Mouse (Mus musculus): ENCODE results near the gene Zfp658. TPM values are rescaled to one million over a fixed set of nuclear protein-coding genes. Genes with fewer than 3 reads are reported as not detected.

The Zfp658 gene
- polyA plus RNA-seq, 1 experiment from 2014 or later = 3.8 TPM

DNA sequence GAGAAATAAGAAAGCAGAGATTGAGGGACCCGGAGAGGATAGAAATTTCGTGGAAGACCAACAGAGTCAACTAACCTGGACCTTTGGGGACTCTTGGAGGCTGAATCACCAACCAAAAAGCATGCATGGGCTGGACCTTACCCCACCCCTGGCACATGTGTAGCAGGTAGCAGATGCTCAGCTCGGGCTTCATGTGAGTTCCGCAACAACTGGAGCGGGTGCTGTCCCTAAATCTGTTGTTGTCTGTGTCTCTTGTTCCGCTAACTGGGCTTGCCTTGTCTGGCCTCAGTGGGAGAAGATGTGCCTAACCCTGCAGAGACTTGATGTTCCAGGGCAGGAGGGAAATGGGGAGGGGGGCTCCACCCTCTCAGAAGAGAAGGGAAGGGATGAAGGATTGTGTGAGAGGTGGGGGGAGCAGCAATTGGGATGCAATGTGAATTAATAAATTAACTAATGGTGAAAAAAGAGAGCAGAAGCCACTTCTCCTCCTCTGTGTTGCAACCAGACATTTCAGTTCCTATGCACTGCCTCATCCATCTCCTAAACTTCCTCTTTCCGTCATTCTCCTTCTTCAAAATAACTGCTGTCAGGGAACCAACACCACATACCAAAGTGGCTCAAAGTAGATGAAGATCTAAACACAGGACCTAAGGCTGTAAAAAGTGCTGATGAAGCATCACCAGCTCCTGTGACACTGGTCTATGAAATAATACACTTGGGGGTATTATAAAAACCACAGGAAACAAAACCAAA lies 17.7 kb upstream of the Zfp658 start, which contains the start of gene Cd33:
TSS of gene Cd33 (minus strand) at position 204 of the 753 bp plus-strand sequence.
- H3K9ac ChIP-seq (replicated peaks; ENCODE audit: low read length) = no peak within 1 kb of the TSS
- H3K4me3 ChIP-seq (ENCODE audit: low read length) = no peak within 1 kb of the TSS
- no peaks in the 10 kb centered on the region for H3K4me1 ChIP-seq (ENCODE audit: insufficient read depth, low read length)
- H3K27me3 ChIP-seq (ENCODE audit: insufficient read depth, low read length) = no peaks in the 10 kb centered on the region
- H3K36me3 ChIP-seq (ENCODE audit: insufficient read depth, low read length) = no peaks in the 10 kb centered on the region
- no peak for ATAC-seq (ENCODE audit: low FRiP score, low TSS enrichment)
- H3K27ac ChIP-seq (ENCODE audit: low read length) = no peak within 1 kb of the TSS
- no peaks in the 10 kb centered on the region for H3K9me3 ChIP-seq (ENCODE audit: low read length)
- WGBS = 77% methylated on average over 7 of the region's 7 CpGs
- H3K4me2 ChIP-seq (replicated peaks; ENCODE audit: low read depth, low read length) = no peak within 1 kb of the TSS

DNA sequence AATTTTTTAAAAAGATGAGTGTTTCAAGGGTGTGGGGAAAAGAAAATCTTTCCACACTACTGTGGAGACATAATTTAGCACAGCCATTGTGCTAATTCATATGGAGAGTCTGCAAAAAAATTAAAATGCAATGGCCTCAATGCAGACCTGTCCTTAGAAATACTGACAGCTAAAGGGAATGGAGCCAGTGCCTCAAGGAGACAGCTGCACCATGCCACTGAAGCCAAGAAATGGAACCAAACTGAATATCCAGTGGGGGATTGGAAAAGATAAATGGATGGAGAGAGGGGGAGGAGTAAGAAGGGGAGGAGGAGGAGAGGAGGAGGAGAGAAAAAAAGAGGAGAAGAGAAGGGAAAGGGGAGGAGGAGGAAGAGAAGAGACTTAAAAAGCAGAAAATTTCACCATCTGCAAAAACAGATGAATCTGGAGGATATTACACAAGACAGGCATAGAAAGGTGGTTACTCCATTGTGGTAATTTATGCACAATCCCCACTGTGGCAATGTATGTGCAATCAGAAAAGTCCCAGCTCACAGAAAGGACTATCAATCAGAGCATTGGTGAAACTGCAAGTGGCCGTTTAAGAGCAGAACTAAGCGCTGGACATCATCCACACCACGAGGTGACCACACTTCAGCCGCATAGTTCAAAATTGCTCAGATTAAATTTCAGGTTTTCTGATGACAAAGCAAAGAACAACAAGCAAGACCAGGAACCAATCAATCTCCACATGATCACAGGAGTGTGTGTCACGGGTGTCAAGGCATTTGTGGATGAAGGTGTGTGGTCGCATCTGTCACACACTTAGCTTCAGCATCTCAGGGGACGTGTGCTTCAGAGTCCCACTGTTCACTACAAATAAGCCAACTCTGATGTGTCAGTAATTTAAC lies 16.2 kb upstream of the Zfp658 start:
- no peak for ATAC-seq (ENCODE audit: low FRiP score, low TSS enrichment)
- no peak overlapping the region for H3K4me2 ChIP-seq (replicated peaks; ENCODE audit: low read depth, low read length)
- no peaks in the 10 kb centered on the region for H3K4me1 ChIP-seq (ENCODE audit: insufficient read depth, low read length)
- H3K9me3 ChIP-seq (ENCODE audit: low read length) = no peaks in the 10 kb centered on the region
- WGBS = 50% methylated on average over 7 of the region's 7 CpGs
- H3K9ac ChIP-seq (replicated peaks; ENCODE audit: low read length) = no peak overlapping the region
- no peak overlapping the region for H3K4me3 ChIP-seq (ENCODE audit: low read length)
- H3K27me3 ChIP-seq (ENCODE audit: insufficient read depth, low read length) = no peaks in the 10 kb centered on the region
- no peaks in the 10 kb centered on the region for H3K36me3 ChIP-seq (ENCODE audit: insufficient read depth, low read length)
- H3K27ac ChIP-seq (ENCODE audit: low read length) = no peak overlapping the region

DNA sequence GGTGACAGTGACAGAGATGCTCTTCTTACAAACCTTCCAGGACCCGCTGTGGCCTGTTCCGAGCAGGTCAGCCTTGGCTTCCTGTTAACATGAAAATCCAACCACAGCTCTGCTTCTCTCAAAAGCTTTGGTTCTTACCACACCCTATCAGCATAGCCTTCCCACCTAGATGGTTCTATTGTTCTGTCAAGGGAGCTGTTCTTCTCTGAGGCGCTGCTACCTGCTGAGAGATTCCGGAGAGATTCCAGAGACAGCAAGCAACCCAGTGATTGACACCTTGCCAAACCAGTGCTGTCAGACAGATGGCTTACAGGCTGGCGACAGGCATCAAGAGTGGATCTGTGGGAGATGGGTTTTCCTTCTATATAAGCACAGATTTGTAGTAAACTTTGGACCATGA lies 14.4 kb upstream of the Zfp658 start:
- Histone ChIP-seq H3K4me3 (ENCODE audit: low read length) (no peak overlapping the region), H3K9ac (replicated peaks; ENCODE audit: low read length) (no peak overlapping the region), H3K4me1 (ENCODE audit: insufficient read depth, low read length) (no peaks in the 10 kb centered on the region), H3K27me3 (ENCODE audit: insufficient read depth, low read length) (no peaks in the 10 kb centered on the region), H3K9me3 (ENCODE audit: low read length) (no peaks in the 10 kb centered on the region), H3K27ac (ENCODE audit: low read length) (no peak overlapping the region), H3K4me2 (replicated peaks; ENCODE audit: low read depth, low read length) (no peak overlapping the region), H3K36me3 (ENCODE audit: insufficient read depth, low read length) (no peaks in the 10 kb centered on the region)
- 57% methylated on average over 5 of the region's 5 CpGs for WGBS
- ATAC-seq (ENCODE audit: low FRiP score, low TSS enrichment) = no peak

DNA sequence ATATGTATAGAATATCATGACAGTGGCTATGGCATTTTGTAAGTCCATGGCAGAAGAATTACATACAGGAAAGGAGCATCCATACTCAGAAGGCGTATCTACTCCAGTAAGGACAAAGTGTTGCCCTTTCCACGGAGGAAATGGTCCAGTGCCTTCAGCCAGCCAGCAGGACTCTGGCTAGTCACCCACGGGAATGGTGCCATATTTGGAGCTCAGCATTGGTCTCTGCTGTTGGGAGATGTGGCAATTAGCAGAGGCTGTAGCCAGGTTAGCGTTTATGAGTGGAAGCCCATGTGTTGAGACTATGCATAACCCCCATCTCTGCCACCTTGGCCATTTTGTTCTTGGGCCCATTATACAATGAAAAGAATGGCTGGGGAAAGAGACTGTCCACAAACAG lies 13.8 kb upstream of the Zfp658 start:
- no peak overlapping the region for H3K9ac ChIP-seq (replicated peaks; ENCODE audit: low read length)
- H3K4me2 ChIP-seq (replicated peaks; ENCODE audit: low read depth, low read length) = no peak overlapping the region
- no peak overlapping the region for H3K27ac ChIP-seq (ENCODE audit: low read length)
- no peaks in the 10 kb centered on the region for H3K27me3 ChIP-seq (ENCODE audit: insufficient read depth, low read length)
- 78% methylated on average over 4 of the region's 4 CpGs for WGBS
- H3K36me3 ChIP-seq (ENCODE audit: insufficient read depth, low read length) = no peaks in the 10 kb centered on the region
- H3K4me3 ChIP-seq (ENCODE audit: low read length) = no peak overlapping the region
- H3K4me1 ChIP-seq (ENCODE audit: insufficient read depth, low read length) = no peaks in the 10 kb centered on the region
- H3K9me3 ChIP-seq (ENCODE audit: low read length) = no peaks in the 10 kb centered on the region
- no peak for ATAC-seq (ENCODE audit: low FRiP score, low TSS enrichment)

DNA sequence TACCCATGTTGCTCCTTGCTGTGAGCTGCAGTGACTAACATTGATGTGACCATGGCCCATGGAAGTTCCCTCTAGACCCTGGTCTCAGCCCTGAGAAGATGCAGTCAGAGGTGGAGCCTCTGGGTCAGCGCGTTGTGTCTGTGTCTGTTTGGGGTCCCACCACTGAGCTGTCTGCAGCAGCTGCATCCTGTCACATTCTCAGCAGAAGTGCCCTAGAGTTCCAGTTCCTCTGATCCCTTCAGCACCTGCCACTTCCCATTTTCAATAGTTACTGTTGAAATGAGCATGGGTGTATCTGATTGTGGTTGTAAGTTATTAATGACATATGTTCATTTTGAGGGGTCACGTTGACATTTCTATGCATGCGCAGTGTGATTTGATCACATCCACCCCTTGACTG lies 8.9 kb upstream of the Zfp658 start:
- Histone ChIP-seq H3K27me3 (ENCODE audit: insufficient read depth, low read length) (no peaks in the 10 kb centered on the region), H3K4me3 (ENCODE audit: low read length) (no peak overlapping the region), H3K9me3 (ENCODE audit: low read length) (no peaks in the 10 kb centered on the region), H3K4me1 (ENCODE audit: insufficient read depth, low read length) (no peaks in the 10 kb centered on the region), H3K9ac (replicated peaks; ENCODE audit: low read length) (no peak overlapping the region), H3K4me2 (replicated peaks; ENCODE audit: low read depth, low read length) (no peak overlapping the region), H3K27ac (ENCODE audit: low read length) (no peak overlapping the region), H3K36me3 (ENCODE audit: insufficient read depth, low read length) (no peaks in the 10 kb centered on the region)
- 66% methylated on average over 4 of the region's 4 CpGs for WGBS
- ATAC-seq (ENCODE audit: low FRiP score, low TSS enrichment) = no peak

DNA sequence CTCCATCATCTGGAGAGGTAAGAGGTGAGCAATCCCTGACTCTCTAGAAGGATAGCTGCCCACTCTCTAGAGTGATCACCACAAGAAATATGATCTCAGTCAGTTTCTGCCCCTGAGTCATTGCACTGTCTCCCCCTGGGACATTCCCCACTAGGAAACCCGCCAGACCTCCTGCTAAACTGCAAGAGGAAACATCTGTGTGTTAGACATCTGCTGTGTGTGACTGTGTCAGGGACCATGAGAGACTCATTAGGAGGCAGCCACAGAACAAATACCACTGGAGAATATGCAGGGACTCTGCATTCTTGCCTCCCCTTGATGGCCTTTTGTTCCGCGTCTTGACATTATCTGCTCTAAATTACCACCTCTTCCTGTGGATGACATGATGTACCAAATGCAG lies 7.5 kb upstream of the Zfp658 start:
- ATAC-seq (ENCODE audit: low FRiP score, low TSS enrichment) = peak; percentile 35; the same call in 1 of the 2 replicates
- Histone ChIP-seq H3K27ac (ENCODE audit: low read length) (no peak overlapping the region), H3K9me3 (ENCODE audit: low read length) (no peaks in the 10 kb centered on the region), H3K4me1 (ENCODE audit: insufficient read depth, low read length) (no peaks in the 10 kb centered on the region), H3K4me2 (replicated peaks; ENCODE audit: low read depth, low read length) (no peak overlapping the region), H3K4me3 (ENCODE audit: low read length) (no peak overlapping the region), H3K9ac (replicated peaks; ENCODE audit: low read length) (no peak overlapping the region), H3K36me3 (ENCODE audit: insufficient read depth, low read length) (no peaks in the 10 kb centered on the region), H3K27me3 (ENCODE audit: insufficient read depth, low read length) (no peaks in the 10 kb centered on the region)
- whole genome bisulfite sequencing = 44% methylated on average over 3 of the region's 3 CpGs

DNA sequence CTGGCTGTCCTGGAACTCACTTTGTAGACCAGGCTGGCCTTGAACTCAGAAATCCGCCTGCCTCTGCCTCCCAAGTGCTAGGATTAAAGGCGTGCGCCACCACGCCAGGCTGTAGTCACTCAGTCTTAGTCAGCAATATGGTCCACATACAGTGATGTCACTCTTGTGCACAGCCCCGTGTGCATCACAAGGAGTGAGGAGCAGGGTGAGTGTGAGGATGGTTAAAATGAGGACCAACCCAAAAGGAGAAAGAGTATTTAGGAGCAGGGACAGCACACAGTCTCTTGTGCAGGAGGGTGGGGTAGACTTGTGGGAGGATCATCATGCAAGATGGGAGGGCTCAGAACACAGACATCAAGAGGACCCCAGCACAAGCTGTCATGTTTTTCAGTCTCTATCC lies 6.7 kb upstream of the Zfp658 start:
- ATAC-seq (ENCODE audit: low FRiP score, low TSS enrichment) = no peak

DNA sequence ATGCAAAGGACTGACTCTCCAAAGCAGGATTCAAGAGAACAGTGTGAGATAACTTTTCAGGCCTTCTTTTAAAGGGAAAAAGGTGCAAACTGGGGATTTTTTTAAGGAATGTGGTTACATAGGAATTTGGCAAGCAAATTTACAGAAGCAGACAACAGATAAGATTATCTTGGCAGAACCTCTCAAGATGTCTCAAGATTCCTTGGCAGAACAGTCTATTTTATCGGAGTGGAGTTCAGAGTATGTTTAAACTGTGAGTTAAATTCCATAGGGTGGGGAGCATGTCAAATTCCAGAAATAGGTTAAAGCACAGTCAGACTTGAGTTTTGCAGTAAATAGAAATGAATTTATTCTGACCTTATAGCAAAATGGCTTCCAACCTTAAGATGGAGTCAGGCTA lies 5.2 kb upstream of the Zfp658 start:
- H3K27me3 ChIP-seq (ENCODE audit: insufficient read depth, low read length) = no peaks in the 10 kb centered on the region
- H3K36me3 ChIP-seq (ENCODE audit: insufficient read depth, low read length) = no peaks in the 10 kb centered on the region
- H3K4me2 ChIP-seq (replicated peaks; ENCODE audit: low read depth, low read length) = no peak overlapping the region
- no peak for ATAC-seq (ENCODE audit: low FRiP score, low TSS enrichment)
- H3K27ac ChIP-seq (ENCODE audit: low read length) = no peak overlapping the region
- no peak overlapping the region for H3K4me3 ChIP-seq (ENCODE audit: low read length)
- H3K9ac ChIP-seq (replicated peaks; ENCODE audit: low read length) = no peak overlapping the region
- WGBS = 68% methylated on average over 1 of the region's 1 CpGs
- H3K9me3 ChIP-seq (ENCODE audit: low read length) = no peaks in the 10 kb centered on the region
- no peaks in the 10 kb centered on the region for H3K4me1 ChIP-seq (ENCODE audit: insufficient read depth, low read length)

More for the DNA sequence above, 6.7 kb upstream of the Zfp658 start:
- H3K4me3 ChIP-seq (ENCODE audit: low read length) = no peak overlapping the region
- no peaks in the 10 kb centered on the region for H3K27me3 ChIP-seq (ENCODE audit: insufficient read depth, low read length)
- 85% methylated on average over 5 of the region's 5 CpGs for WGBS
- H3K9me3 ChIP-seq (ENCODE audit: low read length) = no peaks in the 10 kb centered on the region
- no peaks in the 10 kb centered on the region for H3K4me1 ChIP-seq (ENCODE audit: insufficient read depth, low read length)
- no peak overlapping the region for H3K27ac ChIP-seq (ENCODE audit: low read length)
- no peaks in the 10 kb centered on the region for H3K36me3 ChIP-seq (ENCODE audit: insufficient read depth, low read length)
- no peak overlapping the region for H3K9ac ChIP-seq (replicated peaks; ENCODE audit: low read length)
- no peak overlapping the region for H3K4me2 ChIP-seq (replicated peaks; ENCODE audit: low read depth, low read length)

DNA sequence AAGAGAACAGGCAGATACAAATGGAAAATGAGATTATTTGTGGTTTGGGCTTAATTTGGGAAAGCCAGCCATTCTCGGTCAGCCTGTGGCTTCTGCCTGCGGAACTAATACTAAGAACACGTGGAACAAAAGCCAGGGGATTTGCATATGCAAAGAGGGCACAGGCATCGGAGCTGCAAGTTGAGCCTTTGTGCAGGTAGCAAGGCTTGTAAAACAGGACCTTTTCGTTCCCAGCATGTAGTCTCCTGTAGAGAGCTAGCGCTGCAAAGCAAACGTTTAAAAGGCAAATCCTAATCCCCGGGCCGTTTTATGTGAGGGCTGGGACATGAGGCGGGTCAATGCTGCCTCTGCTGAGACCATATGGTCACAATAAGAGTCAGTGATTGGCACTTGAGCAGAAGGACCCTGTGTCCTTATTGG lies 605 bp downstream of the Zfp658 start:
- Histone ChIP-seq H3K9ac (replicated peaks; ENCODE audit: low read length) (peak overlapping the region; percentile 86), H3K36me3 (ENCODE audit: insufficient read depth, low read length) (peaks cover 9% of the 10 kb centered on the region), H3K27me3 (ENCODE audit: insufficient read depth, low read length) (no peaks in the 10 kb centered on the region), H3K9me3 (ENCODE audit: low read length) (no peaks in the 10 kb centered on the region), H3K4me2 (replicated peaks; ENCODE audit: low read depth, low read length) (peak overlapping the region; percentile 78), H3K4me3 (ENCODE audit: low read length) (peak overlapping the region; percentile 77), H3K4me1 (ENCODE audit: insufficient read depth, low read length) (peaks cover 12% of the 10 kb centered on the region), H3K27ac (ENCODE audit: low read length) (peak overlapping the region; percentile 87)
- 0% methylated on average over 10 of the region's 10 CpGs for WGBS
- peak; percentile 28; the same call in 1 of the 2 replicates for ATAC-seq (ENCODE audit: low FRiP score, low TSS enrichment)

DNA sequence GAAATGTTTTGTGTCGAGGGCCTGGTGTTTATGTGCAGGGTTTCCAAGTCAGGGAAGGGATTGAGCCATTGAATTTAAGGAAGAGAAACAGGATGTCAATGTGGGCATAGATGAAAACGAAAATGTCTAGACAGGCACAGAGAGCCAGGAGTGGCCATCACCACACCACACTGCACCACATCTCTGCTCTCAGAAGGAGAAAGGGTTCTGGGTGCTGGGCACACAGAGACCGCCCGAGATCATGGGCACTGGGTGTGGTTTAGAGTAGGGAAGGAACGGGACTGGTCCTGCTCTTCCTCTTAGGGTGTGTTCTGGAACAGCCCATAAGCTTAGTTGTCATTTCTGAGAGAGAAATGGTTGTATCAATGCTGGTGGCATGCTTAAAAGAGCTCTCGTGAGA lies 1.2 kb downstream of the Zfp658 start:
- WGBS = 48% methylated on average over 6 of the region's 6 CpGs
- H3K36me3 ChIP-seq (ENCODE audit: insufficient read depth, low read length) = peaks cover 13% of the 10 kb centered on the region
- peak overlapping the region; percentile 86 for H3K9ac ChIP-seq (replicated peaks; ENCODE audit: low read length)
- peak overlapping the region; percentile 78 for H3K4me2 ChIP-seq (replicated peaks; ENCODE audit: low read depth, low read length)
- peak overlapping the region; percentile 77 for H3K4me3 ChIP-seq (ENCODE audit: low read length)
- no peak for ATAC-seq (ENCODE audit: low FRiP score, low TSS enrichment)
- H3K9me3 ChIP-seq (ENCODE audit: low read length) = no peaks in the 10 kb centered on the region
- H3K4me1 ChIP-seq (ENCODE audit: insufficient read depth, low read length) = peaks cover 12% of the 10 kb centered on the region
- no peak overlapping the region for H3K27ac ChIP-seq (ENCODE audit: low read length)
- H3K27me3 ChIP-seq (ENCODE audit: insufficient read depth, low read length) = no peaks in the 10 kb centered on the region
